Mouse (Mus musculus): ENCODE results near the gene Gp9. TPM values are rescaled to one million over a fixed set of nuclear protein-coding genes. Genes with fewer than 3 reads are reported as not detected.

The Gp9 gene
- total and polyA plus RNA-seq, 3 experiments, result 0.94 to 9.9 (median 5.8) TPM

GRCm38 (mm10) chr6:87820366-87820765 lies 42.5 kb downstream of the Gp9 start:
- intact Hi-C loops (cut with DNase I), result no loop called here
- H3K27me3 ChIP-seq (ENCODE audit: control insufficient read depth, insufficient read depth, low read length), result no peaks in the 10 kb centered on the region
- H3K9ac ChIP-seq (ENCODE audit: low read depth, low read length), result no peak overlapping the region
- H3K4me1 ChIP-seq (ENCODE audit: control insufficient read depth, insufficient read depth, low read length), result no peaks in the 10 kb centered on the region
- H3K4me3 ChIP-seq, result no peak overlapping the region
- no peak overlapping the region for H3K27ac ChIP-seq
- 97% methylated on average over 2 of the region's 2 CpGs for WGBS
- DNase-seq, result no peak
- no peak for TF ChIP-seq POLR2A (IDR thresholded peaks at IDR 0.05; ENCODE audit: insufficient read depth, low read depth, low read length)
- no peak for TF ChIP-seq EP300 (IDR thresholded peaks at IDR 0.05; ENCODE audit: insufficient read depth, low read depth, low read length)
- no peak for TF ChIP-seq CTCF (IDR thresholded peaks at IDR 0.05)
- H3K36me3 ChIP-seq (ENCODE audit: control insufficient read depth, insufficient read depth, low read length), result no peaks in the 10 kb centered on the region
- no peaks in the 10 kb centered on the region for H3K79me2 ChIP-seq (replicated peaks; ENCODE audit: control insufficient read depth, insufficient read depth, low read length)

Other genes with a start within 250 kb of the Gp9 start
- 1 to 10 TPM; 3.2 to 3.8 TPM for gene Arhgap25, start 244.8 kb upstream of the Gp9 start, total RNA-seq (2021)
- gene Arhgap25, start 244.8 kb upstream of the Gp9 start, polyA plus RNA-seq (2012; rRNA removed), result 1.8 and 1.9 TPM in 2 replicates
- under 1 TPM; 0.37 to 0.77 TPM for gene Prokr1, start 187.3 kb upstream of the Gp9 start, total RNA-seq (2021)
- gene Prokr1, start 187.3 kb upstream of the Gp9 start, polyA plus RNA-seq (2012; rRNA removed), result 0.23 and 0.97 TPM in 2 replicates
- gene Aplf, start 105.9 kb upstream of the Gp9 start, total RNA-seq (2021), result 1 to 10 TPM; 2.1 to 2.6 TPM
- gene Aplf, start 105.9 kb upstream of the Gp9 start, polyA plus RNA-seq (2012; rRNA removed), result 1.4 and 2.1 TPM in 2 replicates
- 1 to 10 TPM in 1 of 2 experiments, under 1 TPM in 1; 0.86 to 1.2 TPM for gene Efcc1, start 47.2 kb upstream of the Gp9 start, total RNA-seq (2021)
- 1.3 and 2.5 TPM in 2 replicates for gene Efcc1, start 47.2 kb upstream of the Gp9 start, polyA plus RNA-seq (2012; rRNA removed)
- 10 to 100 TPM; 11.1 to 11.6 TPM for gene Rab43, start 34.1 kb downstream of the Gp9 start, total RNA-seq (2021)
- 12.2 and 17.6 TPM in 2 replicates for gene Rab43, start 34.1 kb downstream of the Gp9 start, polyA plus RNA-seq (2012; rRNA removed)
- gene Gm45140, start 57.7 kb downstream of the Gp9 start, total RNA-seq (2021), result 1 to 10 TPM in 1 of 2 experiments, under 1 TPM in 1; 0.23 to 1.4 TPM
- 0.16 and 0.79 TPM in 2 replicates for gene Gm45140, start 57.7 kb downstream of the Gp9 start, polyA plus RNA-seq (2012; rRNA removed)
- 10 to 100 TPM; 22.3 to 22.8 TPM for gene Isy1, start 60.7 kb downstream of the Gp9 start, total RNA-seq (2021)
- gene Isy1, start 60.7 kb downstream of the Gp9 start, polyA plus RNA-seq (2012; rRNA removed), result 7.3 and 15.1 TPM in 2 replicates
- 100 to 1,000 TPM; 303 to 355 TPM for gene Cnbp, start 73.0 kb downstream of the Gp9 start, total RNA-seq (2021)
- gene Cnbp, start 73.0 kb downstream of the Gp9 start, polyA plus RNA-seq (2012; rRNA removed), result 201 and 451 TPM in 2 replicates
- 10 to 100 TPM; 40.3 to 41.0 TPM for gene Copg1, start 109.7 kb downstream of the Gp9 start, total RNA-seq (2021)
- 29.5 and 35.9 TPM in 2 replicates for gene Copg1, start 109.7 kb downstream of the Gp9 start, polyA plus RNA-seq (2012; rRNA removed)
- gene Hmces, start 135.9 kb downstream of the Gp9 start, total RNA-seq (2021), result 1 to 10 TPM; 8.3 to 9.1 TPM
- 8.2 and 9.4 TPM in 2 replicates for gene Hmces, start 135.9 kb downstream of the Gp9 start, polyA plus RNA-seq (2012; rRNA removed)
- 1 to 10 TPM; 1.5 to 1.7 TPM for gene H1fx, start 203.6 kb downstream of the Gp9 start, total RNA-seq (2021)
- 0.82 and 1.4 TPM in 2 replicates for gene H1fx, start 203.6 kb downstream of the Gp9 start, polyA plus RNA-seq (2012; rRNA removed)